Mouse (Mus musculus) monocyte, adult 5-6 weeks (primary cell): ENCODE data around the gene Ube2g1. TPM values are rescaled to one million over a fixed set of nuclear protein-coding genes. Genes with fewer than 3 reads are reported as not detected.

ENCODE experiments used
- ATAC-seq: fragments of 153-309, 156-312 bp; replicated peaks from 2 replicates; pipeline ENCODE4 v1.8.0; 2017; ENCODE audit warnings: mild to moderate bottlenecking; ENCODE audit not compliant: low TSS enrichment, insufficient number of reproducible peaks, severe bottlenecking, poor library complexity, low FRiP score
- total RNA-seq: library from RNA; stranded (forward); fragments of 200-1000, 200-491, 200-594 nt; gene quantifications from 3 replicates; pipeline ENCODE4 v1.2.3, GENCODE M21; 2017

The Ube2g1 gene
- 34.8 to 48.5 TPM (median 44.5 TPM) in 3 replicates for total RNA-seq

DNA sequence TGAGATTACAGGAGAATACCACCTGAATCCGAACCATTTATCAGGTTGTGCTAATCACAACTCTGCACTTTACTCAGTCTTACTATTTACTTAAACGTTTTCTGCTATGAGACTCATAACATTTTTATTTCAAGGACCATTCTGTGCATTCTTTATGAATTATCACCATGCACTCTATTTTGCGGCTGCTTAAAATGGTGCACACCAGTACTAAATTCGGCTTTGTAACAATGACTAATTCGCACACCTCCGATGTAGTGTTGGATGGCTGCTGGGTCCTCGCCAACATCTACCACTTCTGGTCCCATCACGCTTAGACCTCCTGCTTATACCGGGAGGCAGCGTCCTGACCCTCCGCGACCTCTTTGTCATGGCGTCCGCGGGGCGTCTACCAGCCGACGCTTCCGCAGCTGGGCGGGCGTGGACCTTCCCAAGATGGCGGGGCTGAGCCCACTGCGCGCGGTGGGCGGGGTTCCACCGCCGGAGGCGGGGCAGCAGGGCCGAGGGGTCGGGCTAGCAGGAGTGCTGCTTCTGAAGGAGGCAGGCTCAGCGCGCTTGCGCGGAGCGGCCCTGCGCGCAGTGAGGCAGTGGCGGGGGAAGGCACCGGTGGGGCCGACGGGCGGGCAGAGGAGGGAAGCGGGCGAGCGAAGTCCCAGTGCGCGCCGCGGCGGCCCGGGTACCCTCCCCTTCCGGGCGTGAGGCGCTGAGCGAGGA is at the start of gene Ube2g1:
TSS of gene Ube2g1 (plus strand) at position 590 of the 714 bp plus-strand sequence.
- ATAC-seq = peak; percentile 89

DNA sequence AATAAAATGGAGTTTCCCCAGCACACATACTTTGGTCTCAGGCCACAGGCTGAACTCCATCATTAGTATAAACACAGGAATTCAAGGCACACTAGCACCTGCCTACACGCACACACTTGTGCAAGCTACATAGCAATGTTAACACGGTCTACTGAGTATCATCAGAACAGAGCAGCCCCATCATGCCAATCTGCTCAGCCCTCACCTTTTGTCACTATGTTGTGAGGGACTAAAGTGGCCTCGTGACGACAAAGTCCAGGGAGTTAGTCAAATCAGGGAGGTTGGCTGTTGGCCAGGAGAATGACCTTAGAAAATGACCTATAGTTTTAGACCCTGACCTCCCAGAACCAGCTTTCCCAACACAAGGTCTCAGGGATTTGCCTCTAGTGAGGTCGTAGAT is 48.9 kb upstream of the Ube2g1 start:
- no peak for ATAC-seq

GRCm38 (mm10) chr11:72560661-72561060 is 46.4 kb upstream of the Ube2g1 start:
- no peak for ATAC-seq

GRCm38 (mm10) chr11:72564232-72564807 is 42.8 kb upstream of the Ube2g1 start:
- ATAC-seq = 0 out of 2 replicates have a peak, but pooled peaks have one; percentile 63

GRCm38 (mm10) chr11:72566304-72566703 is 40.8 kb upstream of the Ube2g1 start:
- ATAC-seq = no peak

DNA sequence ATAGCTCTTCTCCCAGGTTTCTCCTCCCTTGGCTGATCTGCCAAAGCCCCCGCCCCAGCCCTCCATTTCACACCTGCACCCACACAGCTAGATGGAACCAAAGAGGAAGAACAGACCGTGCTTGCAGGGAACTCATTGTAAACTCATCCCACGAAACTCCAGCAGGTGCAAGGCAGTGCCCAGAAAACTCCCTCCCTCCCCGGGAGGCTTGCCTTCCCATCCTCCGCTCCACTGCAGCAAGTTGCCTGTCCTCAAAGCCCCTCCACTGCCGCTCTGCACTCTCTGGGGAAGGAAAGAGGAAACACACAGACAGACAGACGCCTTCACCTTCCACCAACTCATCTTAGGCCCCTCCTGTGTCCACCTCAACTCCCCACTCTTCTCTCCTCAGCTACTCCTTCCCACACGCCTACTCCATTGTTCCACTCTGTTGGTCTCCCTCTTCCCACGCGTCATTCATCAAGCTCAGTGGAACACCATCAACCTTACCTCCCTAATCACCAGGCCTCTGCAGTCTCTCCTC is 40.2 kb upstream of the Ube2g1 start:
- no peak for ATAC-seq

GRCm38 (mm10) chr11:72569051-72569450 is 38.0 kb upstream of the Ube2g1 start:
- ATAC-seq = no peak

GRCm38 (mm10) chr11:72569671-72570318 is 37.3 kb upstream of the Ube2g1 start:
- no peak for ATAC-seq

GRCm38 (mm10) chr11:72570319-72570979 is 36.6 kb upstream of the Ube2g1 start:
- peak; percentile 91 for ATAC-seq

GRCm38 (mm10) chr11:72573819-72574218 is 33.3 kb upstream of the Ube2g1 start:
- no peak for ATAC-seq

- no peak for ATAC-seq
Observed at GRCm38 (mm10) chr11:72576111-72576465, 31.0 kb upstream of the Ube2g1 start.

DNA sequence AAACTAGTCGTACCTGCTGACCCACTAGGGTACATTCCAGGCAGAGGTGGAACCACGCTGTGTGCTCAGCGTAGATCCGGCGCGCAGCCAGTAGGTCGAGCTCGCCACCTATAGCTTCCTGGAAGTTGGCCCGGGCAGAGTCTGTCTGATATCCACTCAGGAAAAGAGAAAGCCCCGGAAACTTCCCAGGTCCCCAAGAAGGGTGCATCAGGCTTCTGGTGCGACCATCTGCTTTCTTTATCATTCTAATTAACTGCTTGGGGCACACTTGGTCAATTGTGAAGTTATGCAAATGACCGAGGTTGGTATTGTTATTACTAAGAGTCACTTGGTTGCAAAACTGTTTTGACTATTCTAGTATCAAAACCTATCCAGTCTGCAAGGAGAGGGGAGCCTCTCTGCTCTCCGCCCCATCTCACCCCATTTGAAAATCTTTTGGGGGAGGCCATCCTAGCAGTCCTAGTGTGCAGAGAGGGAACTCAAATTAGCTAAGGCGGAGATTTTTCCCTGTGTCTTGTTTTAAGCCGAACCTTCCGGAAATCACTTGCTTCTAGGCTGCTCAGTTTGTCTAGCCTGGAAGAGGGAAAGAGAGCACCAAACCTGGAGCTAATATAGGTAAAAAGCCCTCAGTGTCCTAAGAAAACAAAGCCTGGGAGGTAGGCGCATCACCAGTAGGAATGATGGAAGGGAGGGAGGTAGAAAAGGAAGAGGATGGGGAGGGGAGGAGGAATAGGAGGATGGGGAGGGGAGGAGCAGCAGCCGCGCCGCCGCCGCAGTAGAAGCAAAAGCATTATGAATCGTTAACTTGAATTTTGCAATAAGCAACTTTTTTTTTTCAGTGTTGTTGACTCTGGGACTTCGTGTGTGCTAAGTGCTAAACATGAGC is 30.4 kb upstream of the Ube2g1 start:
- no peak for ATAC-seq

DNA sequence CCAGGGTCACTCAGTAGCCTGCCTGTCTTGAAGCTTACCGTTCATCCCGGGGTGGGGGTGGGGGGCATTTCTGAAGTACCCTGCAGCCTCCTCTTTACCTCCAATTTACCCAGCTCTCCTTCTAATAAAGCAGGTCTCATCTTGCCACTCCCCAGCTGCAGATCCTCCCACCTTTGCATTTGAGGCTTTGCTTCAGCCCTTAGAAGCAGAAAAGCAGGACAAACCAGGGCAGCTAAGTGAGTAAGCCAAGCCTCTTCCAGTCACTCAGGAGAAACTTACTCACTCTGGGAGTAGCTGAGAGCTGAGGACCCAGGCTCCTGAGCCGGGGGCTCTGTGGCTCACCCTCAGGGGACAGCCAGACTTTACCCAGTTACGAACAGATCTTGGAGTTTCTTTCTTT is 28.6 kb upstream of the Ube2g1 start:
- ATAC-seq = no peak

DNA sequence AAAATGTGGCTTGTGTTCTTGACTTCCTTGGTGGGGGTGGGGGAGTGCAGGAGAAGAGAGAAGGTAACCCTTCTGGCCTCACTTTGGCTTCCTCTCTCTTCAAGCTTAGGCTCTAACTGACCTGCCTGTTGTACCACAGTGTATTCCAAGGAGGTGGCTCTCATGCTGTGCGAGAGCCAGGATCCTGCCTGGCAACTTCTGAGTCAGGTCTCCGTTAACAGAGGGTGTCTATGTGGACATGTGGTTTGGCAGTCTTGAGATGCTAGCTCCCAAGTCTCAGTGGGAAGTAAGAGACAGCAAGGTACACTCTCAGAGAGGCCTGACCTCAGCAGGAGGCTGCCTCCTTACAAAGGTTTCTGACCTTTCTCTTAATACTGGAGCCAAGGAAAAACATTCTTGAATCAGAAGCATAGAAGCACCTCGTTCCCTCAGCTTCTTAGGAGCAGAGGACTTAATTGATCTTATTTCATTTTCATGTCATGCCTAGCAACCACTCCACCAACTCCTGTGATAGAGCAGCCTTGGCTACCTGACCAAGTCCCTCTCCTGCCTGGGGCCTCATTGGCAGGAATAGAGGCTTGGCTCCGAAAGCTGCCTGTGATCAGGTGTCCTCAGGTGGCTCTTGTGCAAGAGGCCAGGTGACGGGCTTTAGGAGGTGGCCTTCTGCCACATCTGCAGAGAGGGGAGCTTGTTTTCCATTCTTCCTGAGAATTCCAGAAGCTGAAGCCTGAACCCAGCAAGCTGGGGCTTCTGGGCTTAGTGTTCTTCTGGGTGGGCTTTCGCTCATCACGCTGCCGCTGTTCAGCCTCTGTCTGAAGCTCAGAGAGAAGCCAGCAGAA is 25.3 kb upstream of the Ube2g1 start:
- no peak for ATAC-seq

- ATAC-seq = no peak
Observed at GRCm38 (mm10) chr11:72582448-72582705, 24.7 kb upstream of the Ube2g1 start.

GRCm38 (mm10) chr11:72583092-72583491 is 24.0 kb upstream of the Ube2g1 start:
- ATAC-seq = no peak

GRCm38 (mm10) chr11:72586570-72586969 is 20.5 kb upstream of the Ube2g1 start:
- no peak for ATAC-seq
